Mouse (Mus musculus) heart, embryonic 16.5 days (tissue): Measurements from ENCODE around the gene Pip4k2a. TPM values are rescaled to one million over a fixed set of nuclear protein-coding genes. Genes with fewer than 3 reads are reported as not detected.

Source experiments
- ATAC-seq: fragments of 200-750 bp; cut with Nextera tagmentation; replicated peaks from 2 replicates; pipeline ENCODE4 v1.8.0; 2017; ENCODE audit warnings: moderate number of reproducible peaks; ENCODE audit not compliant: insufficient read depth, low FRiP score; ENCODE audit errors: extremely low read depth
- H3K27ac ChIP-seq: fragments of 300-500 bp; sonication (generic); 2 replicates; pipeline ENCODE4 v1.5.1; 2014; ENCODE audit warnings: mild to moderate bottlenecking, low read length, control low read depth, moderate library complexity
- H3K27me3 ChIP-seq: fragments of 300-500 bp; sonication (generic); 2 replicates; pipeline ENCODE4 v1.6.1; 2014; ENCODE audit warnings: low read length, mixed read lengths; ENCODE audit not compliant: control insufficient read depth, insufficient read depth
- H3K36me3 ChIP-seq: fragments of 300-500 bp; sonication (generic); 2 replicates; pipeline ENCODE4 v1.6.1; 2014; ENCODE audit not compliant: control insufficient read depth, insufficient read depth
- H3K4me1 ChIP-seq: fragments of 300-500 bp; sonication (generic); 2 replicates; pipeline ENCODE4 v1.6.1; 2014; ENCODE audit warnings: low read length, mixed read lengths; ENCODE audit not compliant: control insufficient read depth, insufficient read depth
- H3K4me2 ChIP-seq: fragments of 300-500 bp; sonication (generic); 2 replicates; pipeline ENCODE4 v1.6.1; 2014; ENCODE audit warnings: low read depth, mild to moderate bottlenecking, control low read depth, low read length
- H3K4me3 ChIP-seq: fragments of 300-500 bp; sonication (generic); 2 replicates; pipeline ENCODE4 v1.5.1; 2014; ENCODE audit warnings: mild to moderate bottlenecking, control low read depth, low read length
- H3K9ac ChIP-seq: fragments of 300-500 bp; sonication (generic); 2 replicates; pipeline ENCODE4 v1.6.1; 2014; ENCODE audit warnings: low read length, control low read depth
- H3K9me3 ChIP-seq: fragments of 300-500 bp; sonication (generic); replicated peaks from 2 replicates; pipeline ENCODE4 v1.6.1; 2016; ENCODE audit warnings: low read length; ENCODE audit not compliant: control insufficient read depth
- WGBS: fragments of 180-500 bp; shearing (Covaris S2); extraction: QIAGEN DNeasy Blood & Tissue Kit; methylation state at CpG from one replicate; pipeline ENCODE4 v1.1.7; 2014; 5-methylcytosine and 5-hydroxymethylcytosine counted together
- polyA plus RNA-seq: library from polyadenylated mRNA; unstranded; fragments of >200 nt; fragmentation: Nextera tagmentation; extraction: Ambion mirVana; gene quantifications from 2 replicates; pipeline ENCODE4 v1.2.1, GENCODE M21; 2015

Pip4k2a gene
- polyA plus RNA-seq, 1 experiment from 2014 or later, result 10.0 TPM

GRCm38 (mm10) chr2:18850657-18851056 is 147.3 kb downstream of the Pip4k2a start:
- H3K27me3 ChIP-seq, result no peaks in the 10 kb centered on the region
- no peaks in the 10 kb centered on the region for H3K4me1 ChIP-seq
- H3K9me3 ChIP-seq, result no peaks in the 10 kb centered on the region
- no peak overlapping the region for H3K9ac ChIP-seq
- peaks cover 3% of the 10 kb centered on the region for H3K36me3 ChIP-seq
- no peak overlapping the region for H3K4me3 ChIP-seq
- H3K27ac ChIP-seq, result no peak overlapping the region
- ATAC-seq, result no peak
- 54% methylated on average over 8 of the region's 8 CpGs for WGBS
- H3K4me2 ChIP-seq, result no peak overlapping the region

GRCm38 (mm10) chr2:18848074-18848629 is 149.8 kb downstream of the Pip4k2a start:
- H3K9ac ChIP-seq, result no peak overlapping the region
- H3K27ac ChIP-seq, result no peak overlapping the region
- ATAC-seq, result no peak
- 87% methylated on average over 5 of the region's 5 CpGs for whole genome bisulfite sequencing
- no peaks in the 10 kb centered on the region for H3K9me3 ChIP-seq
- no peak overlapping the region for H3K4me3 ChIP-seq
- peaks cover 16% of the 10 kb centered on the region for H3K36me3 ChIP-seq
- no peaks in the 10 kb centered on the region for H3K27me3 ChIP-seq
- no peak overlapping the region for H3K4me2 ChIP-seq
- no peaks in the 10 kb centered on the region for H3K4me1 ChIP-seq

GRCm38 (mm10) chr2:18842527-18842926 is 155.4 kb downstream of the Pip4k2a start:
- no peak overlapping the region for H3K27ac ChIP-seq
- H3K27me3 ChIP-seq, result no peaks in the 10 kb centered on the region
- 88% methylated on average over 6 of the region's 6 CpGs for WGBS
- no peak overlapping the region for H3K4me2 ChIP-seq
- H3K4me3 ChIP-seq, result no peak overlapping the region
- no peak for ATAC-seq
- H3K9ac ChIP-seq, result no peak overlapping the region
- H3K36me3 ChIP-seq, result peaks cover 16% of the 10 kb centered on the region
- no peaks in the 10 kb centered on the region for H3K4me1 ChIP-seq
- H3K9me3 ChIP-seq, result no peaks in the 10 kb centered on the region; the same call in 1 of the 2 replicates

- ATAC-seq, result no peak
- 94% methylated on average over 8 of the region's 8 CpGs for WGBS
- H3K4me3 ChIP-seq, result no peak overlapping the region
- no peak overlapping the region for H3K27ac ChIP-seq
- H3K4me1 ChIP-seq, result no peaks in the 10 kb centered on the region; the same call in 1 of the 2 replicates
- peaks cover 16% of the 10 kb centered on the region for H3K36me3 ChIP-seq
- no peaks in the 10 kb centered on the region; the same call in 1 of the 2 replicates for H3K9me3 ChIP-seq
- no peak overlapping the region for H3K9ac ChIP-seq
- no peaks in the 10 kb centered on the region for H3K27me3 ChIP-seq
- H3K4me2 ChIP-seq, result no peak overlapping the region
Observed at GRCm38 (mm10) chr2:18841051-18841450, 156.9 kb downstream of the Pip4k2a start.

GRCm38 (mm10) chr2:18839532-18839931 is 158.4 kb downstream of the Pip4k2a start:
- ATAC-seq, result no peak
- Histone ChIP-seq H3K36me3 (peaks cover 6% of the 10 kb centered on the region; the same call in 1 of the 2 replicates), H3K4me1 (no peaks in the 10 kb centered on the region; the same call in 1 of the 2 replicates), H3K4me2 (no peak overlapping the region), H3K9me3 (no peaks in the 10 kb centered on the region; the same call in 1 of the 2 replicates), H3K9ac (no peak overlapping the region), H3K27ac (no peak overlapping the region), H3K27me3 (no peaks in the 10 kb centered on the region), H3K4me3 (no peak overlapping the region)
- WGBS, result 91% methylated on average over 4 of the region's 4 CpGs

GRCm38 (mm10) chr2:18835266-18835908 is 162.5 kb downstream of the Pip4k2a start:
- no peak for ATAC-seq
- Histone ChIP-seq H3K9ac (no peak overlapping the region), H3K4me2 (no peak overlapping the region), H3K36me3 (no peaks in the 10 kb centered on the region), H3K9me3 (no peaks in the 10 kb centered on the region; the same call in 1 of the 2 replicates), H3K4me1 (peaks cover 13% of the 10 kb centered on the region), H3K27ac (no peak overlapping the region), H3K27me3 (no peaks in the 10 kb centered on the region), H3K4me3 (no peak overlapping the region)
- WGBS, result 75% methylated on average over 12 of the region's 12 CpGs

- ATAC-seq, result peak; percentile 74
- no peak overlapping the region for H3K9ac ChIP-seq
- peaks cover 13% of the 10 kb centered on the region for H3K4me1 ChIP-seq
- no peak overlapping the region for H3K4me2 ChIP-seq
- peaks cover 4% of the 10 kb centered on the region; the same call in 1 of the 2 replicates for H3K9me3 ChIP-seq
- no peak overlapping the region for H3K4me3 ChIP-seq
- no peaks in the 10 kb centered on the region for H3K36me3 ChIP-seq
- 40% methylated on average over 9 of the region's 9 CpGs for WGBS
- H3K27ac ChIP-seq, result peak overlapping the region; percentile 61
- no peaks in the 10 kb centered on the region for H3K27me3 ChIP-seq
Observed at GRCm38 (mm10) chr2:18833024-18833590, 164.8 kb downstream of the Pip4k2a start.

GRCm38 (mm10) chr2:18831031-18831774 is 166.7 kb downstream of the Pip4k2a start:
- peak overlapping the region; percentile 61 for H3K27ac ChIP-seq

More at GRCm38 (mm10) chr2:18831031-18831774, 166.7 kb downstream of the Pip4k2a start:
- H3K4me3 ChIP-seq, result no peak overlapping the region
- no peak overlapping the region for H3K9ac ChIP-seq
- no peak overlapping the region for H3K4me2 ChIP-seq
- WGBS, result 46% methylated on average over 6 of the region's 6 CpGs
- no peaks in the 10 kb centered on the region for H3K27me3 ChIP-seq
- peaks cover 13% of the 10 kb centered on the region for H3K4me1 ChIP-seq
- 0 out of 2 replicates have a peak, but pooled peaks cover 4% of the 10 kb centered on the region for H3K9me3 ChIP-seq
- peak; percentile 66 for ATAC-seq
- H3K36me3 ChIP-seq, result no peaks in the 10 kb centered on the region
